Mouse (Mus musculus) left cerebral cortex, adult 2 months (tissue): Measurements from ENCODE around the gene Prpf8. TPM values are rescaled to one million over a fixed set of nuclear protein-coding genes. Genes with fewer than 3 reads are reported as not detected.

Experiments used
- DNase-seq, 2 experiments: peaks; one replicate each; pipeline ENCODE4 v3.0.0; 2021 to 2022; ENCODE audit warnings: low spot score in 2 of 2, mixed read lengths in 1 of 2; ENCODE audit errors: extremely low spot score in 1 of 2
- H3K27ac ChIP-seq: fragments of 200-600 bp; 2 replicates; pipeline ENCODE4 v1.8.1; 2022
- H3K4me3 ChIP-seq: fragments of 200-600 bp; 2 replicates; pipeline ENCODE4 v1.8.1; 2022
- CTCF ChIP-seq: fragments of 200-600 bp; IDR thresholded peaks from 2 replicates; pipeline ENCODE4 v1.8.1; 2022; ENCODE audit warnings: antibody characterized with exemption, mild to moderate bottlenecking, moderate library complexity
- intact Hi-C: fragments of 180-260 bp; cut with DNase I; formaldehyde crosslinking; loops from one replicate; pipeline ENCODE4 v1.15.1; 2025
- total RNA-seq, 2 experiments: library from RNA; stranded (reverse); gene quantifications; 2 replicates each; pipeline ENCODE4 v1.2.3; 2021

Prpf8 gene
- total RNA-seq, 2 experiments from 2014 or later: 133 to 138 TPM

- intact Hi-C loops: loop anchor here (1.0 to 10.0 kb wide), 3 partner anchors 108 to 565 kb away; partner anchors contain the start of gene Ovca2
- TF ChIP-seq CTCF: peak; percentile 27; the same call in 1 of the 2 replicates
- peak in 1 of 2 experiments; percentile 31 for DNase-seq
- Histone ChIP-seq H3K4me3 (peak within 1 kb of the TSS; percentile 76), H3K27ac (peak within 1 kb of the TSS; percentile 89)
These were observed 23.4 kb downstream of the Prpf8 start, which contains the start of gene Rilp for GRCm38 (mm10) chr11:75509741-75510626. Gene Rilp (plus strand): TSS chr11:75510094.

GRCm38 (mm10) chr11:75510627-75510993 lies 24.0 kb downstream of the Prpf8 start:
- intact Hi-C loops: loop anchor here (1.0 to 10.0 kb wide), 3 partner anchors 108 to 566 kb away; partner anchors contain the start of gene Ovca2
- peak overlapping the region; percentile 89 for H3K27ac ChIP-seq
- H3K4me3 ChIP-seq: peak overlapping the region; percentile 76
- TF ChIP-seq CTCF: peak; percentile 94
- peak; percentile 87 to 91 for DNase-seq

- no peak for DNase-seq
- TF ChIP-seq CTCF: no peak
- intact Hi-C loops: loop anchor here (5.0 to 10.0 kb wide), 2 partner anchors 334 to 566 kb away; partner anchors contain the start of gene Ovca2
- Histone ChIP-seq H3K27ac (no peak overlapping the region), H3K4me3 (no peak overlapping the region)
These were observed 24.6 kb downstream of the Prpf8 start for GRCm38 (mm10) chr11:75511213-75511612.

GRCm38 (mm10) chr11:75512301-75513018 lies 25.8 kb downstream of the Prpf8 start:
- H3K4me3 ChIP-seq: no peak overlapping the region
- intact Hi-C loops: loop anchor here (5.0 to 10.0 kb wide), 2 partner anchors 335 to 568 kb away; partner anchors contain the start of gene Ovca2
- no peak for TF ChIP-seq CTCF
- DNase-seq: no peak
- H3K27ac ChIP-seq: no peak overlapping the region

GRCm38 (mm10) chr11:75513336-75513735 lies 26.7 kb downstream of the Prpf8 start, which contains the start of gene Scarf1:
Gene Scarf1 (plus strand): TSS chr11:75513540.
- Histone ChIP-seq H3K27ac (no peak within 1 kb of the TSS; the same call in 1 of the 2 replicates), H3K4me3 (peak within 1 kb of the TSS; percentile 17; the same call in 1 of the 2 replicates)
- no peak for DNase-seq
- TF ChIP-seq CTCF: no peak
- intact Hi-C loops: loop anchor here (5.0 to 10.0 kb wide), 2 partner anchors 336 to 569 kb away; partner anchors contain the start of gene Ovca2

- intact Hi-C loops: loop anchor here (10.0 kb wide), 1 partner anchor 570 kb away; no protein-coding TSS in a partner anchor
- no peak overlapping the region for H3K27ac ChIP-seq
- H3K4me3 ChIP-seq: no peak overlapping the region
- TF ChIP-seq CTCF: no peak
- DNase-seq: no peak
These were observed 28.6 kb downstream of the Prpf8 start for GRCm38 (mm10) chr11:75515186-75515585.

- H3K4me3 ChIP-seq: no peak overlapping the region
- no peak for DNase-seq
- H3K27ac ChIP-seq: no peak overlapping the region
- intact Hi-C loops: loop anchor here (10.0 kb wide), 1 partner anchor 575 kb away; no protein-coding TSS in a partner anchor
- TF ChIP-seq CTCF: no peak
These were observed 33.4 kb downstream of the Prpf8 start for GRCm38 (mm10) chr11:75519834-75520633.

- intact Hi-C loops: no loop called here
These were observed 35.0 kb downstream of the Prpf8 start for GRCm38 (mm10) chr11:75521609-75522008.

GRCm38 (mm10) chr11:75522793-75523192 lies 36.2 kb downstream of the Prpf8 start:
- Histone ChIP-seq H3K4me3 (no peak overlapping the region), H3K27ac (no peak overlapping the region)
- intact Hi-C loops: no loop called here
- no peak for TF ChIP-seq CTCF
- DNase-seq: no peak

More at GRCm38 (mm10) chr11:75521609-75522008, 35.0 kb downstream of the Prpf8 start:
- no peak for TF ChIP-seq CTCF
- Histone ChIP-seq H3K27ac (no peak overlapping the region), H3K4me3 (no peak overlapping the region)
- no peak for DNase-seq

- no peak for TF ChIP-seq CTCF
- Histone ChIP-seq H3K4me3 (no peak overlapping the region), H3K27ac (no peak overlapping the region)
- DNase-seq: no peak
- intact Hi-C loops: no loop called here
These were observed 39.0 kb downstream of the Prpf8 start for GRCm38 (mm10) chr11:75525531-75526125.
